Mouse (Mus musculus) kidney, embryonic 15.5 days (tissue): ENCODE measurements around the gene Leng8. TPM values are rescaled to one million over a fixed set of nuclear protein-coding genes. Genes with fewer than 3 reads are reported as not detected.
A peak's percentile ranks its signal among the peaks of the same experiment; 100 is the strongest.

ENCODE experiments used
- ATAC-seq: fragments of 200-750 bp; cut with Nextera tagmentation; replicated peaks from 2 replicates; pipeline ENCODE4 v1.8.0; 2017; ENCODE audit warnings: moderate TSS enrichment; ENCODE audit not compliant: low FRiP score
- H3K27ac ChIP-seq: fragments of 300-500 bp; sonication (generic); 2 replicates; pipeline ENCODE4 v1.5.1; 2015; ENCODE audit warnings: mild to moderate bottlenecking, inconsistent platforms
- H3K27me3 ChIP-seq: fragments of 300-500 bp; sonication (generic); 2 replicates; pipeline ENCODE4 v1.6.1; 2015; ENCODE audit warnings: inconsistent platforms
- H3K36me3 ChIP-seq: fragments of 300-500 bp; sonication (generic); 2 replicates; pipeline ENCODE4 v1.6.1; 2015; ENCODE audit warnings: inconsistent platforms
- H3K4me1 ChIP-seq: fragments of 300-500 bp; sonication (generic); 2 replicates; pipeline ENCODE4 v1.6.1; 2015; ENCODE audit warnings: inconsistent platforms
- H3K4me2 ChIP-seq: fragments of 300-500 bp; sonication (generic); 2 replicates; pipeline ENCODE4 v1.6.1; 2015; ENCODE audit warnings: moderate library complexity, mild to moderate bottlenecking, inconsistent platforms
- H3K4me3 ChIP-seq: fragments of 300-500 bp; sonication (generic); replicated peaks from 2 replicates; pipeline ENCODE4 v1.5.1; 2015; ENCODE audit warnings: mild to moderate bottlenecking, inconsistent platforms
- H3K9ac ChIP-seq: fragments of 300-500 bp; sonication (generic); 2 replicates; pipeline ENCODE4 v1.6.1; 2015; ENCODE audit warnings: mild to moderate bottlenecking, inconsistent platforms
- H3K9me3 ChIP-seq: fragments of 300-500 bp; sonication (generic); replicated peaks from 2 replicates; pipeline ENCODE4 v1.6.1; 2016; ENCODE audit warnings: inconsistent platforms
- WGBS: fragments of 180-500 bp; shearing (Covaris S2); methylation state at CpG from one replicate; pipeline ENCODE4 v1.1.7; 2015; ENCODE audit warnings: mixed read lengths; 5-methylcytosine and 5-hydroxymethylcytosine counted together
- polyA plus RNA-seq: library from polyadenylated mRNA; unstranded; fragments of >200 nt; fragmentation: Nextera tagmentation; extraction: Ambion mirVana; gene quantifications from 2 replicates; pipeline ENCODE4 v1.2.1, GENCODE M21; 2015

Gene Leng8
- polyA plus RNA-seq, 1 experiment from 2014 or later = 69.3 TPM

GRCm38 (mm10) chr7:4119344-4119902 lies 17.4 kb upstream of the Leng8 start, which contains the start of gene Ttyh1:
Gene Ttyh1 (plus strand): TSS chr7:4119408.
- H3K4me2 ChIP-seq = peak within 1 kb of the TSS; percentile 80
- WGBS = under 1% methylated on average over 36 of the region's 37 CpGs
- H3K4me3 ChIP-seq = peak within 1 kb of the TSS; percentile 47
- H3K27me3 ChIP-seq = peaks cover 40% of the 10 kb centered on the region
- peak within 1 kb of the TSS; percentile 39; the same call in 1 of the 2 replicates for H3K9ac ChIP-seq
- H3K27ac ChIP-seq = no peak within 1 kb of the TSS
- peaks cover 18% of the 10 kb centered on the region for H3K4me1 ChIP-seq
- ATAC-seq = peak; percentile 47; the same call in 1 of the 2 replicates
- no peaks in the 10 kb centered on the region for H3K9me3 ChIP-seq
- H3K36me3 ChIP-seq = no peaks in the 10 kb centered on the region

GRCm38 (mm10) chr7:4119976-4120921 lies 16.6 kb upstream of the Leng8 start:
- 17% methylated on average over 19 of the region's 19 CpGs for WGBS
- Histone ChIP-seq H3K4me2 (peak overlapping the region; percentile 80), H3K36me3 (no peaks in the 10 kb centered on the region), H3K27ac (no peak overlapping the region), H3K4me3 (peak overlapping the region; percentile 47), H3K9me3 (no peaks in the 10 kb centered on the region), H3K27me3 (peaks cover 40% of the 10 kb centered on the region), H3K9ac (no peak overlapping the region), H3K4me1 (peaks cover 23% of the 10 kb centered on the region)
- no peak for ATAC-seq

GRCm38 (mm10) chr7:4122076-4122768 lies 14.6 kb upstream of the Leng8 start:
- no peak for ATAC-seq
- Histone ChIP-seq H3K4me2 (no peak overlapping the region), H3K9ac (no peak overlapping the region), H3K36me3 (no peaks in the 10 kb centered on the region), H3K4me3 (no peak overlapping the region), H3K27me3 (peaks cover 40% of the 10 kb centered on the region), H3K9me3 (no peaks in the 10 kb centered on the region), H3K27ac (no peak overlapping the region), H3K4me1 (peaks cover 23% of the 10 kb centered on the region)
- 51% methylated on average over 11 of the region's 11 CpGs for WGBS

DNA sequence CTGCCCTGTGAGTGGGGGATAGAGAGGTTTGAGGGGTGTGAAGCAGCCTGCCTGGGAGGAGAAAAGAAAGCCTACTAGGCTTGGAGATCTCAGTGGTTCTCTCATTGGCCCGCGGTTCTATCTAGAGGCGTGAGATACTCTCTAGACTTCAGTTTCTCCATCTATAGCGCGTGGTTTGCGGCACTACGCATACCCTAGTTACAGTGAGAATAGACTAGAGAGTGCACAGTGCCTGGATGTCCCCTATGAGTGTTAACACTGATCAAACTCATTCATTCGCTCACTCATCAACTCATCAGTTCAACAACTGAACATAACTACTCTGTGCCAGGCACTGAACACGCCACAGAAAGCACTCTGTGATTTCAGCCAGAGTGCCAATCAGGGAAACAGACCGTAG lies 14.1 kb upstream of the Leng8 start:
- H3K9me3 ChIP-seq = no peaks in the 10 kb centered on the region
- WGBS = 87% methylated on average over 10 of the region's 10 CpGs
- no peak overlapping the region for H3K9ac ChIP-seq
- no peak overlapping the region for H3K4me3 ChIP-seq
- no peaks in the 10 kb centered on the region for H3K36me3 ChIP-seq
- peaks cover 40% of the 10 kb centered on the region for H3K27me3 ChIP-seq
- no peak for ATAC-seq
- H3K4me2 ChIP-seq = no peak overlapping the region
- no peak overlapping the region for H3K27ac ChIP-seq
- peaks cover 23% of the 10 kb centered on the region for H3K4me1 ChIP-seq

DNA sequence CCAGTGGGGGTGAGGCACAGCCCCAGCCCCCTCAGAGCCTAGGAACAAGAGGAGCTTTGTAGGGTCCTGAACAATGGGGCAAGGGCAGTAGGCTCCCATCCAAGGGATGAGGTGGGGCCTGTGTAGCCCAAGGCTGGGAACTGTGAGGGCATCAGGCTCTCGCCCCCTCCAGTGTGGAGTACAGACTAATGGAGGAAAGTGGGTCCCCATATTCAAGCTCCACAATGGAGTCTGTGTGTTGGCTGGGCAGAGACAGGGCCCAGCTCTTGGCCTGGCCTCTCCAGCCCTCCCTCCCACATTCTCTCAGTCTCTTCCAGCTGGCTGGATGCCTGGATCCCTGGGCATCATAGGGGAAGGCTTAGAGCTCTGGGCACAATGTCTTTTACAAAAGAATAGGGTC lies 13.1 kb upstream of the Leng8 start:
- Histone ChIP-seq H3K9me3 (no peaks in the 10 kb centered on the region), H3K9ac (no peak overlapping the region), H3K27me3 (peaks cover 33% of the 10 kb centered on the region), H3K4me2 (no peak overlapping the region), H3K36me3 (no peaks in the 10 kb centered on the region), H3K27ac (no peak overlapping the region), H3K4me3 (no peak overlapping the region), H3K4me1 (peaks cover 23% of the 10 kb centered on the region)
- ATAC-seq = no peak; the same call in 1 of the 2 replicates
- 35% methylated on average over 1 of the region's 1 CpGs for WGBS

- H3K36me3 ChIP-seq = no peaks in the 10 kb centered on the region
Observed at GRCm38 (mm10) chr7:4124315-4124759, 12.5 kb upstream of the Leng8 start.

DNA sequence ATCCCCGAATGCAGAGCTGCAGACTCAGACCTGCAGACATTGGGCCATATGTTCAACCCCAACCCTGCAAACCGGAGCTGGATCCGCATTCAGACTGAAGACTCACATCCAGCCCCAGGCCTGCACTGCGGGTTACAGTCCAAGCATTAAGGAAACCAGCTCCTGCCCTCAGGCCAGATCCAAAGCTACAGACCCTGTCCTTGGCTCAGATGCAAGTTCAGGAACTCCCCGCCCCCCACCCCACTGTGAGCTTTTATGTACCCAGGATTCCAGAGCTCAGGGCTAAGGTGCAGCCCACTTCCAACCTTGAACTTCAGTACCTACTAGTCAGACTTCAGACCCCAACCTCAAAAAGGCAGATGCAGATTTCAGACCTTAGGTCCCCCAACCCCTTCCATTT lies 12.0 kb upstream of the Leng8 start:
- ATAC-seq = no peak
- Histone ChIP-seq H3K27ac (no peak overlapping the region), H3K4me2 (peak overlapping the region; percentile 41; the same call in 1 of the 2 replicates), H3K9me3 (no peaks in the 10 kb centered on the region), H3K27me3 (peaks cover 22% of the 10 kb centered on the region), H3K4me1 (peaks cover 15% of the 10 kb centered on the region), H3K9ac (no peak overlapping the region), H3K36me3 (no peaks in the 10 kb centered on the region), H3K4me3 (no peak overlapping the region)
- 18% methylated on average over 5 of the region's 5 CpGs for WGBS

More at GRCm38 (mm10) chr7:4124315-4124759, 12.5 kb upstream of the Leng8 start:
- Histone ChIP-seq H3K4me2 (peak overlapping the region; percentile 41), H3K9me3 (no peaks in the 10 kb centered on the region), H3K4me3 (no peak overlapping the region), H3K4me1 (peaks cover 20% of the 10 kb centered on the region), H3K9ac (no peak overlapping the region), H3K27ac (no peak overlapping the region), H3K27me3 (peaks cover 27% of the 10 kb centered on the region)
- ATAC-seq = peak; percentile 34
- under 1% methylated on average over 10 of the region's 10 CpGs for WGBS

DNA sequence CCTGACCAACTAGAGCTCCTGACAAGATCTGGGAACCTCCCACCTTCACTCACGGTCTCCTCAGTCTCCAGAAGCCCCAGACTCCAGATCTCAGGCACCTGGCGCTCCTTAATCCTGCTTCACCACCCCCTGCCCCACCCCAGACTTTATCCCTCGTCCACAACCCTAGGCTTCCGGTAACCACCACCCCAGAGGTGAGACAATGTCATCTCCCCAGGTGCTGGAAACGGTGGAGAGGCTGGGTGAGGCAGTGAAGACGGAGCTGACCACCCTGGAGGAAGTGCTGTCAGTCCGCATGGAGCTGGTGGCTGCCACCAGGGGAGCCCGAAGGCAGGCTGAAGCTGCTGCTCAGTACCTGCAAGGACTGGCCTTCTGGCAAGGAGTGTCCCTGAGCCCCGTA lies 11.5 kb upstream of the Leng8 start:
- no peaks in the 10 kb centered on the region for H3K9me3 ChIP-seq
- H3K27me3 ChIP-seq = peaks cover 17% of the 10 kb centered on the region
- H3K27ac ChIP-seq = no peak overlapping the region
- no peak overlapping the region for H3K4me3 ChIP-seq
- no peak overlapping the region for H3K4me2 ChIP-seq
- H3K9ac ChIP-seq = no peak overlapping the region
- no peak for ATAC-seq
- peaks cover 13% of the 10 kb centered on the region for H3K4me1 ChIP-seq
- WGBS = 32% methylated on average over 9 of the region's 9 CpGs
- no peaks in the 10 kb centered on the region for H3K36me3 ChIP-seq

GRCm38 (mm10) chr7:4126992-4127785 lies 9.7 kb upstream of the Leng8 start:
- ATAC-seq = no peak
- H3K27me3 ChIP-seq = peaks cover 3% of the 10 kb centered on the region; the same call in 1 of the 2 replicates
- no peaks in the 10 kb centered on the region for H3K36me3 ChIP-seq
- WGBS = 86% methylated on average over 11 of the region's 11 CpGs
- peaks cover 18% of the 10 kb centered on the region for H3K4me1 ChIP-seq
- H3K4me3 ChIP-seq = no peak overlapping the region
- no peak overlapping the region for H3K4me2 ChIP-seq
- no peak overlapping the region for H3K9ac ChIP-seq
- H3K27ac ChIP-seq = no peak overlapping the region
- H3K9me3 ChIP-seq = no peaks in the 10 kb centered on the region

- Histone ChIP-seq H3K9me3 (no peaks in the 10 kb centered on the region), H3K4me3 (no peak overlapping the region), H3K27ac (no peak overlapping the region), H3K36me3 (no peaks in the 10 kb centered on the region), H3K4me2 (no peak overlapping the region), H3K4me1 (peaks cover 18% of the 10 kb centered on the region), H3K9ac (no peak overlapping the region), H3K27me3 (0 out of 2 replicates have a peak, but pooled peaks cover 3% of the 10 kb centered on the region)
- ATAC-seq = no peak
- WGBS = 79% methylated on average over 4 of the region's 4 CpGs
Observed at GRCm38 (mm10) chr7:4127894-4128293, 8.9 kb upstream of the Leng8 start.

- no peak for ATAC-seq
Observed at GRCm38 (mm10) chr7:4128860-4129259, 8.0 kb upstream of the Leng8 start.

More at GRCm38 (mm10) chr7:4128860-4129259, 8.0 kb upstream of the Leng8 start:
- no peaks in the 10 kb centered on the region for H3K36me3 ChIP-seq
- H3K9me3 ChIP-seq = no peaks in the 10 kb centered on the region
- H3K4me3 ChIP-seq = no peak overlapping the region
- H3K9ac ChIP-seq = no peak overlapping the region
- H3K27ac ChIP-seq = no peak overlapping the region
- no peak overlapping the region for H3K4me2 ChIP-seq
- 54% methylated on average over 6 of the region's 6 CpGs for WGBS
- 0 out of 2 replicates have a peak, but pooled peaks cover 3% of the 10 kb centered on the region for H3K27me3 ChIP-seq
- peaks cover 18% of the 10 kb centered on the region for H3K4me1 ChIP-seq
